Mouse (Mus musculus) testis, postnatal 14 days (tissue): ENCODE data around the gene Slc24a2.

Experiments used
- DNase-seq: peaks from one replicate; pipeline ENCODE4 v3.0.0; 2021; ENCODE audit warnings: low spot score

Gene Slc24a2

GRCm38 (mm10) chr4:87229960-87230551, at the start of gene Slc24a2:
Gene Slc24a2, minus strand, starts transcription at chr4:87230477.
- peak; percentile 24 for DNase-seq

- no peak for DNase-seq
Measured at GRCm38 (mm10) chr4:87274825-87275224, 44.5 kb upstream of the Slc24a2 start.

GRCm38 (mm10) chr4:87274276-87274675, 44.0 kb upstream of the Slc24a2 start:
- no peak for DNase-seq

- no peak for DNase-seq
Measured at GRCm38 (mm10) chr4:87273476-87273875, 43.2 kb upstream of the Slc24a2 start.

GRCm38 (mm10) chr4:87229224-87229959, 885 bp downstream of the Slc24a2 start:
- DNase-seq: no peak

GRCm38 (mm10) chr4:87221586-87221985, 8.7 kb downstream of the Slc24a2 start:
- DNase-seq: no peak

- no peak for DNase-seq
Measured at GRCm38 (mm10) chr4:87218196-87218595, 12.1 kb downstream of the Slc24a2 start.

GRCm38 (mm10) chr4:87211344-87211978, 18.8 kb downstream of the Slc24a2 start:
- DNase-seq: no peak

GRCm38 (mm10) chr4:87210533-87210932, 19.7 kb downstream of the Slc24a2 start:
- no peak for DNase-seq

- DNase-seq: no peak
Measured at GRCm38 (mm10) chr4:87202081-87202480, 28.2 kb downstream of the Slc24a2 start.

GRCm38 (mm10) chr4:87201229-87201628, 29.0 kb downstream of the Slc24a2 start:
- no peak for DNase-seq

- no peak for DNase-seq
Measured at GRCm38 (mm10) chr4:87184147-87184930, 45.9 kb downstream of the Slc24a2 start.

- no peak for DNase-seq
Measured at GRCm38 (mm10) chr4:87177116-87177515, 53.2 kb downstream of the Slc24a2 start.

GRCm38 (mm10) chr4:87163945-87164344, 66.3 kb downstream of the Slc24a2 start:
- DNase-seq: no peak

- no peak for DNase-seq
Measured at GRCm38 (mm10) chr4:87158053-87158452, 72.2 kb downstream of the Slc24a2 start.

- DNase-seq: no peak
Measured at GRCm38 (mm10) chr4:87151990-87152389, 78.3 kb downstream of the Slc24a2 start.

GRCm38 (mm10) chr4:87149584-87149983, 80.7 kb downstream of the Slc24a2 start:
- DNase-seq: no peak

GRCm38 (mm10) chr4:87141590-87142365, 88.5 kb downstream of the Slc24a2 start:
- DNase-seq: no peak

GRCm38 (mm10) chr4:87140901-87141300, 89.4 kb downstream of the Slc24a2 start:
- no peak for DNase-seq

- DNase-seq: no peak
Measured at GRCm38 (mm10) chr4:87132525-87132924, 97.8 kb downstream of the Slc24a2 start.

GRCm38 (mm10) chr4:87126756-87127155, 103.5 kb downstream of the Slc24a2 start:
- DNase-seq: peak; percentile 35

- DNase-seq: no peak
Measured at GRCm38 (mm10) chr4:87119758-87120157, 110.5 kb downstream of the Slc24a2 start.
